Mouse (Mus musculus) liver, adult 2 months (tissue): ENCODE data around the gene Cep250.

Experiments used
- CTCF ChIP-seq: fragments of 200-500 bp; IDR thresholded peaks from 2 replicates; pipeline ENCODE4 v1.5.1; 2011; ENCODE audit warnings: low read depth, low read length, control low read depth
- POLR2A ChIP-seq: fragments of 200-500 bp; IDR thresholded peaks from 2 replicates; pipeline ENCODE4 v1.6.1; 2011; ENCODE audit warnings: low read length, control low read depth; ENCODE audit not compliant: insufficient read depth; ENCODE audit errors: extremely low read depth

DNA sequence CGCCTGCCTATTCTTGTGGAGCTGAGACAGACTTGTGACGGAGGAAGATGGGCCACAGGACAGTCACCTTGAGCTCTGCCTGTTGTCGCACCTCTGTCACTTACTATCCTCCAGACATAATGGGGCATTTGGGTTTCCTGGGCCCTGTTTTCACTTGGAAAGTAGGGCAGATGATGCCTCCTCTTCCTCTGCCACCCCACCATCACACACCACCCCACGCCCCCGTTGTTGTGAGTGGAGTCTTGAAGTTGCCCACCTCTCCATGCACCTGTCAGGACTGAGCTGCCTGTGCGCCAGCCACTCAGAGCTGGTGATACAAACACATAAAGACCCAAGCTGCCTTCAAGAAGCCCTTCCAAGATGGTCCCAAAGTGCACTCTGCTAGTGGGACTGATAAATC is 30.9 kb downstream of the Cep250 start:
- TF ChIP-seq CTCF (no peak), POLR2A (no peak)
